Mouse (Mus musculus) liver, postnatal 0 days (tissue): Measurements from ENCODE around the gene Gtpbp10. TPM values are rescaled to one million over a fixed set of nuclear protein-coding genes. Genes with fewer than 3 reads are reported as not detected.

ENCODE experiments used
- ATAC-seq: fragments of 200-750 bp; cut with Nextera tagmentation; 2 replicates; pipeline ENCODE4 v1.8.0; 2017; ENCODE audit warnings: mild to moderate bottlenecking, moderate library complexity
- DNase-seq: peaks from one replicate; pipeline ENCODE4 v3.0.0-alpha.2; 2016
- H3K27ac ChIP-seq: fragments of 300-500 bp; sonication (generic); 2 replicates; pipeline ENCODE4 v1.5.1; 2014; ENCODE audit warnings: antibody characterized with exemption, moderate library complexity, mild to moderate bottlenecking, low read depth
- H3K27me3 ChIP-seq: fragments of 300-500 bp; sonication (generic); 2 replicates; pipeline ENCODE4 v1.6.1; 2014; ENCODE audit warnings: low read length, control low read depth, mixed read lengths; ENCODE audit not compliant: insufficient read depth
- H3K36me3 ChIP-seq: fragments of 300-500 bp; sonication (generic); replicated peaks from 2 replicates; pipeline ENCODE4 v1.6.1; 2014; ENCODE audit warnings: mild to moderate bottlenecking, control low read depth, low read length, moderate library complexity, mixed read lengths; ENCODE audit not compliant: insufficient read depth
- H3K4me1 ChIP-seq: fragments of 300-500 bp; sonication (generic); 2 replicates; pipeline ENCODE4 v1.6.1; 2014; ENCODE audit warnings: antibody characterized with exemption, mild to moderate bottlenecking, control low read depth; ENCODE audit not compliant: insufficient read depth
- H3K4me2 ChIP-seq: fragments of 300-500 bp; sonication (generic); 2 replicates; pipeline ENCODE4 v1.6.1; 2014; ENCODE audit warnings: low read depth, mild to moderate bottlenecking, low read length, moderate library complexity, mixed read lengths
- H3K4me3 ChIP-seq: fragments of 300-500 bp; sonication (generic); 2 replicates; pipeline ENCODE4 v1.5.1; 2014; ENCODE audit warnings: low read depth, low read length
- H3K9ac ChIP-seq: fragments of 300-500 bp; sonication (generic); replicated peaks from 2 replicates; pipeline ENCODE4 v1.6.1; 2014; ENCODE audit warnings: mild to moderate bottlenecking, moderate library complexity
- H3K9me3 ChIP-seq: fragments of 300-500 bp; sonication (generic); 2 replicates; pipeline ENCODE4 v1.6.1; 2016; ENCODE audit warnings: mild to moderate bottlenecking, control low read depth, low read length, mixed read lengths
- CTCF ChIP-seq: sonication (generic); IDR thresholded peaks from 2 replicates; pipeline ENCODE4 v1.5.1; 2016; ENCODE audit warnings: antibody characterized with exemption, low read depth
- EP300 ChIP-seq: IDR thresholded peaks from 2 replicates; pipeline ENCODE4 v1.6.1; 2016; ENCODE audit warnings: antibody characterized with exemption, low read depth, mild to moderate bottlenecking
- whole genome bisulfite sequencing: fragments of 180-500 bp; shearing (Covaris S2); extraction: QIAGEN DNeasy Blood & Tissue Kit; methylation state at CpG from one replicate; pipeline ENCODE4 v1.1.7; 2014; ENCODE audit not compliant: insufficient replicate concordance; 5-methylcytosine and 5-hydroxymethylcytosine counted together
- polyA plus RNA-seq: library from polyadenylated mRNA; unstranded; fragments of >200 nt; fragmentation: Nextera tagmentation; extraction: Ambion mirVana; gene quantifications from 2 replicates; pipeline ENCODE4 v1.2.1, GENCODE M21; 2015

Gtpbp10 gene
- polyA plus RNA-seq, 1 experiment from 2014 or later = 9.9 TPM

GRCm38 (mm10) chr5:5514196-5515076, 44.9 kb downstream of the Gtpbp10 start, which contains the start of gene Cldn12:
Gene Cldn12 (minus strand): TSS chr5:5514958.
- peak within 1 kb of the TSS; percentile 89 for H3K4me2 ChIP-seq
- H3K4me3 ChIP-seq = peak within 1 kb of the TSS; percentile 78
- peak within 1 kb of the TSS; percentile 95 for H3K27ac ChIP-seq
- H3K9me3 ChIP-seq = no peaks in the 10 kb centered on the region
- no peaks in the 10 kb centered on the region for H3K4me1 ChIP-seq
- TF ChIP-seq CTCF (no peak), EP300 (peak; percentile 41; the same call in 1 of the 2 replicates)
- 1% methylated on average over 75 of the region's 79 CpGs for WGBS
- H3K9ac ChIP-seq = peak within 1 kb of the TSS; percentile 76
- peaks cover 3% of the 10 kb centered on the region; the same call in 1 of the 2 replicates for H3K36me3 ChIP-seq
- peak; percentile 93 for ATAC-seq
- H3K27me3 ChIP-seq = no peaks in the 10 kb centered on the region
- peak; percentile 89 for DNase-seq

GRCm38 (mm10) chr5:5511401-5511800, 47.9 kb downstream of the Gtpbp10 start:
- H3K27ac ChIP-seq = no peak overlapping the region
- no peak for TF ChIP-seq CTCF
- no peak for TF ChIP-seq EP300
- WGBS = 76% methylated on average over 3 of the region's 3 CpGs
- ATAC-seq = no peak
- H3K27me3 ChIP-seq = no peaks in the 10 kb centered on the region
- no peak for DNase-seq
- peaks cover 6% of the 10 kb centered on the region; the same call in 1 of the 2 replicates for H3K36me3 ChIP-seq
- H3K4me2 ChIP-seq = no peak overlapping the region
- no peaks in the 10 kb centered on the region for H3K9me3 ChIP-seq
- no peak overlapping the region for H3K4me3 ChIP-seq
- no peak overlapping the region for H3K9ac ChIP-seq
- no peaks in the 10 kb centered on the region for H3K4me1 ChIP-seq

- no peak overlapping the region for H3K27ac ChIP-seq
- no peaks in the 10 kb centered on the region for H3K27me3 ChIP-seq
- DNase-seq = no peak
- peaks cover 6% of the 10 kb centered on the region; the same call in 1 of the 2 replicates for H3K36me3 ChIP-seq
- WGBS = 77% methylated on average over 5 of the region's 5 CpGs
- no peak for TF ChIP-seq CTCF
- no peak for TF ChIP-seq EP300
- no peak for ATAC-seq
- no peaks in the 10 kb centered on the region for H3K9me3 ChIP-seq
- H3K9ac ChIP-seq = no peak overlapping the region
- no peak overlapping the region for H3K4me2 ChIP-seq
- no peaks in the 10 kb centered on the region for H3K4me1 ChIP-seq
- H3K4me3 ChIP-seq = no peak overlapping the region
Observed at GRCm38 (mm10) chr5:5510989-5511388, 48.3 kb downstream of the Gtpbp10 start.

DNA sequence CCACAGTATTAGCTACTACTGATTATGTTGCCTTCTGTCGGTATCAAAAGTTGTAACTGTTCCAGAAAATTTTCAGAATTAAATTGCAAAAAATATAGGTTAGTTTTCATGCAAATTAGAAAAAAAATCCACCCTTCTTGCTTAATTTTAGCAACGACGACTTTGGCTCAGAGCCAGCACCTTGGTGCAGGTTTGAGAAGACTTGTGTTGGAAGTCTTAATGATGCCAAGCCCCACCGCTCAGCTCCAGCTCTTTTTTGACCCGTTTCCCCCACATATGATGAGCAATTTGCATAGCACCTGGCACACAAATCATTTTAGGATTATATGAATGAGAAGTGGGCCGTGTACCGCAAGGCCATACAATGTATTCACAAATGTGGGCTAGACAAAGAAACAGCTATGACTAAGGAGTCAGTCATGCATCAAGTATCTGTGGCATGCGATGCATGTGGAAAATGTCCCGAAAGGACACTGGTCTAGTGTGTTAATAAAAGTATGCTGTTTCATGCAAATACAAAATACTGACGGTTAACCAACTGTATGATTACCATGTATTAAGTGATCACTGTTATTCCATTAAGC, 48.9 kb downstream of the Gtpbp10 start:
- DNase-seq = no peak
- ATAC-seq = no peak
- no peaks in the 10 kb centered on the region for H3K4me1 ChIP-seq
- no peak for TF ChIP-seq CTCF
- no peak for TF ChIP-seq EP300
- H3K9ac ChIP-seq = no peak overlapping the region
- 78% methylated on average over 10 of the region's 10 CpGs for WGBS
- no peaks in the 10 kb centered on the region for H3K9me3 ChIP-seq
- peaks cover 6% of the 10 kb centered on the region; the same call in 1 of the 2 replicates for H3K36me3 ChIP-seq
- H3K27me3 ChIP-seq = no peaks in the 10 kb centered on the region
- H3K4me2 ChIP-seq = no peak overlapping the region
- H3K27ac ChIP-seq = no peak overlapping the region
- no peak overlapping the region for H3K4me3 ChIP-seq

DNA sequence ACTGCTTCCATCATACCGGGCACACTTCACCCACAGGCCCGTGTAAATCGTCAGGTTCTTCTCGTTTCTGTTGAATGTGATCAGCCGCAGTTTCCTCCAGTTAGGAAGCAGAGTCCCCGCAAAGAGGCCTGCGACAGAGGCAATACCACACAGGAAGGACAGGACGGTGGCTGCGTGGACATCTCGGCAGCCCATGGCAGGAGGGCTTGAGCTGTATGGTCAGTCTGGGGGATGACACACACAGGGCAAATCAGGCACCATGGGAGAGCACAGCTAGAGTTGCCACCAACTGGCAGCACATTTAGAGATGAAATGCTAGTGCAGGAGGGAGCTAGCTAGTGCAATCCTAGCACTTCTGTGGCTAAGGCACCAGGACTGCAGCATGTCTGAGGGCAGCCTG, 51.1 kb downstream of the Gtpbp10 start:
- Histone ChIP-seq H3K27me3 (no peaks in the 10 kb centered on the region), H3K9ac (no peak overlapping the region), H3K4me1 (no peaks in the 10 kb centered on the region), H3K4me2 (no peak overlapping the region), H3K36me3 (peaks cover 6% of the 10 kb centered on the region; the same call in 1 of the 2 replicates), H3K27ac (no peak overlapping the region), H3K9me3 (no peaks in the 10 kb centered on the region), H3K4me3 (no peak overlapping the region)
- 80% methylated on average over 10 of the region's 10 CpGs for WGBS
- DNase-seq = no peak
- no peak for ATAC-seq
- TF ChIP-seq EP300 (no peak), CTCF (no peak)

- ATAC-seq (peak; percentile 48; the same call in 1 of the 2 replicates), DNase-seq (peak; percentile 73)
- Histone ChIP-seq H3K36me3 (peaks cover 6% of the 10 kb centered on the region; the same call in 1 of the 2 replicates), H3K27me3 (no peaks in the 10 kb centered on the region), H3K4me2 (no peak overlapping the region), H3K9me3 (no peaks in the 10 kb centered on the region), H3K4me3 (no peak overlapping the region), H3K9ac (no peak overlapping the region), H3K27ac (no peak overlapping the region), H3K4me1 (no peaks in the 10 kb centered on the region)
- 62% methylated on average over 20 of the region's 20 CpGs for WGBS
- TF ChIP-seq EP300 (no peak), CTCF (peak; percentile 74)
Observed at GRCm38 (mm10) chr5:5507701-5508225, 51.6 kb downstream of the Gtpbp10 start.
